Mouse (Mus musculus) heart, embryonic 11.5 days (tissue): ENCODE data around the gene Sdk2. TPM values are rescaled to one million over a fixed set of nuclear protein-coding genes. Genes with fewer than 3 reads are reported as not detected.
A peak's percentile ranks its signal among the peaks of the same experiment; 100 is the strongest.

Source experiments
- ATAC-seq: fragments of 200-750 bp; cut with Nextera tagmentation; replicated peaks from 2 replicates; pipeline ENCODE4 v1.8.0; 2017; ENCODE audit warnings: moderate library complexity; ENCODE audit not compliant: insufficient number of reproducible peaks, low FRiP score, low TSS enrichment
- H3K27ac ChIP-seq: fragments of 300-500 bp; sonication (generic); 2 replicates; pipeline ENCODE4 v1.5.1; 2014; ENCODE audit warnings: mild to moderate bottlenecking, low read depth, low read length
- H3K27me3 ChIP-seq: fragments of 300-500 bp; sonication (generic); 2 replicates; pipeline ENCODE4 v1.6.1; 2014; ENCODE audit warnings: mild to moderate bottlenecking, low read length, mixed read lengths; ENCODE audit not compliant: control insufficient read depth, insufficient read depth
- H3K36me3 ChIP-seq: fragments of 300-500 bp; sonication (generic); 2 replicates; pipeline ENCODE4 v1.6.1; 2014; ENCODE audit warnings: mild to moderate bottlenecking, low read length, moderate library complexity, mixed read lengths; ENCODE audit not compliant: control insufficient read depth, insufficient read depth
- H3K4me1 ChIP-seq: fragments of 300-500 bp; sonication (generic); 2 replicates; pipeline ENCODE4 v1.6.1; 2014; ENCODE audit warnings: low read length; ENCODE audit not compliant: control insufficient read depth, insufficient read depth
- H3K4me2 ChIP-seq: fragments of 300-500 bp; sonication (generic); 2 replicates; pipeline ENCODE4 v1.6.1; 2014; ENCODE audit warnings: mild to moderate bottlenecking, moderate library complexity
- H3K4me3 ChIP-seq: fragments of 300-500 bp; sonication (generic); 2 replicates; pipeline ENCODE4 v1.5.1; 2014; ENCODE audit warnings: low read depth, low read length
- H3K9ac ChIP-seq: fragments of 300-500 bp; sonication (generic); 2 replicates; pipeline ENCODE4 v1.6.1; 2014; ENCODE audit warnings: mild to moderate bottlenecking, low read depth, low read length, moderate library complexity
- H3K9me3 ChIP-seq: fragments of 300-500 bp; sonication (generic); replicated peaks from 2 replicates; pipeline ENCODE4 v1.6.1; 2016; ENCODE audit warnings: low read length; ENCODE audit not compliant: control insufficient read depth
- WGBS: fragments of 180-500 bp; shearing (Covaris S2); extraction: QIAGEN DNeasy Blood & Tissue Kit; methylation state at CpG from one replicate; pipeline ENCODE4 v1.1.7; 2014; ENCODE audit not compliant: insufficient replicate concordance; 5-methylcytosine and 5-hydroxymethylcytosine counted together
- polyA plus RNA-seq: library from polyadenylated mRNA; unstranded; fragments of >200 nt; fragmentation: Nextera tagmentation; extraction: Ambion mirVana; gene quantifications from 2 replicates; pipeline ENCODE4 v1.2.1, GENCODE M21; 2014

The Sdk2 gene
- polyA plus RNA-seq, 1 experiment from 2014 or later: 1.9 TPM

DNA sequence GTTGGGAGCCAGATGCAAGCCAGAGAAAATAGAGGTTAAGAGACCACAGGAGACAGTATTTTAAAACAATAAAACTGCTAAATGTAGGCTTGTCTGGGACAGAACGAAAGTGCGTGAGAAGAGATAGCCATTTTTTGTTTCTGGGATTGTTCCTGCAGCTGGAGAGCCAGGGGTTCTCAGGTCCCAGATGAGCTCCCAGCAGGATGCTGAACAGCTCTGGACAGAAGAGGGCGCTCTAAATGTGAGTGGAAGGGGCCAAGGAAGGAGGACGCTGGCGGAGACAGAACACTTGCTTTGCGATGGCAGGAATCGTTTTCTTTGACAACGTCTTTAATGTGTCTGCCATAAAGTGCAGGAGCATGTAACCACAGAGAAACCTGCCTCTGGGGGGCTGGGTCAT, 5.2 kb upstream of the Sdk2 start:
- Histone ChIP-seq H3K4me2 (peak overlapping the region; percentile 34), H3K36me3 (no peaks in the 10 kb centered on the region), H3K4me1 (peaks cover 3% of the 10 kb centered on the region; the same call in 1 of the 2 replicates), H3K27me3 (peaks cover 9% of the 10 kb centered on the region), H3K4me3 (no peak overlapping the region), H3K27ac (no peak overlapping the region), H3K9ac (no peak overlapping the region), H3K9me3 (0 out of 2 replicates have a peak, but pooled peaks cover 2% of the 10 kb centered on the region)
- WGBS: 25% methylated on average over 8 of the region's 8 CpGs
- ATAC-seq: no peak

DNA sequence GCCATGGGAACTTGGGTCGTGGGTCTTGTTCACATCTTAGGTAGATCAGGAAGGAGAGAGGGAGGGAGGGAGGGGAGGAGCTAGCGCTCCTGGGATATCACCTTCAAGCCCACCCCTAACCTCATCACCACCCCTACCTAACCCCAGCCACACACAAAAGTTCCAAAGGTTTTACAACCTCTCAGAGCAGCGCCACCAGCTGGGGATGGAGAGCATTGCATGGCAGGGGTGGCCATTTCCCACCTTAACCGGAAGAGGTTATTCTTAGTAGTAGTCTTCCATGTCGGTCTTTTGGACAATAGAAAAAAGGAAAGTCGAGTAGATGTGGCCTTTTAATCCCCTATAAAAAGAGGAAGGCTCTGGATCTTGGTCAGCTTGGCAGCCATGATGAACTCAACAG, 4.0 kb upstream of the Sdk2 start:
- Histone ChIP-seq H3K4me3 (no peak overlapping the region), H3K36me3 (no peaks in the 10 kb centered on the region), H3K4me1 (peaks cover 4% of the 10 kb centered on the region; the same call in 1 of the 2 replicates), H3K9ac (no peak overlapping the region), H3K4me2 (no peak overlapping the region), H3K27me3 (peaks cover 12% of the 10 kb centered on the region), H3K9me3 (0 out of 2 replicates have a peak, but pooled peaks cover 2% of the 10 kb centered on the region), H3K27ac (no peak overlapping the region)
- WGBS: 62% methylated on average over 6 of the region's 6 CpGs
- ATAC-seq: no peak

GRCm38 (mm10) chr11:114070131-114070530, 3.3 kb upstream of the Sdk2 start:
- Histone ChIP-seq H3K4me1 (peaks cover 6% of the 10 kb centered on the region; the same call in 1 of the 2 replicates), H3K4me2 (no peak overlapping the region), H3K27ac (no peak overlapping the region), H3K9me3 (no peaks in the 10 kb centered on the region), H3K27me3 (peaks cover 13% of the 10 kb centered on the region), H3K9ac (no peak overlapping the region), H3K36me3 (no peaks in the 10 kb centered on the region), H3K4me3 (no peak overlapping the region)
- ATAC-seq: no peak
- 72% methylated on average over 8 of the region's 8 CpGs for WGBS

DNA sequence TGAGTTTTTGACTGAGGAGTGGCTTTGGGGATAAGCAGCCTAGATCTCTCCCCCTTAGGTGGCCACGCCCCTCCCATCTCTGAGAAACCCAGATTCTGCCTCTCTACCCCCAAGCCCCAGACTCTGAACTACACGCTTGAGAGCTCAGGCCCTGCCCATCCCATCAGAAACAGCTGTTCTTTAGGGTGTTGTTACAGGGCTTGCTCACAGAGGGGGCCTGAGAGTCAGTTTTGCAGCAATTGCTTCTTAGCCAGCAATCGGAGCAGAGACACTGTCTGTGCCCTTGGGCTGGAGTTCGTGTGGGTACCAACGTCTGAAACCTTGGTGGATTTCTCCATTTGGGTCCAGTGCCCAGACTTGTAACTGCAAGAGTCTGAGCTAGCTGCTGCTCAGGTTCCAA, 1.5 kb upstream of the Sdk2 start:
- H3K4me2 ChIP-seq: no peak overlapping the region; the same call in 1 of the 2 replicates
- H3K27ac ChIP-seq: 0 out of 2 replicates have a peak overlapping the region, but pooled peaks have one; percentile 29
- H3K9ac ChIP-seq: no peak overlapping the region
- 3% methylated on average over 5 of the region's 5 CpGs for WGBS
- no peaks in the 10 kb centered on the region for H3K36me3 ChIP-seq
- no peaks in the 10 kb centered on the region for H3K9me3 ChIP-seq
- no peak overlapping the region for H3K4me3 ChIP-seq
- peaks cover 26% of the 10 kb centered on the region for H3K27me3 ChIP-seq
- ATAC-seq: no peak; the same call in 1 of the 2 replicates
- H3K4me1 ChIP-seq: peaks cover 11% of the 10 kb centered on the region

GRCm38 (mm10) chr11:114066098-114066950, 522 bp downstream of the Sdk2 start:
- 0 out of 2 replicates have a peak, but pooled peaks have one; percentile 3 for ATAC-seq
- peaks cover 29% of the 10 kb centered on the region for H3K27me3 ChIP-seq
- H3K4me1 ChIP-seq: peaks cover 17% of the 10 kb centered on the region
- under 1% methylated on average over 88 of the region's 90 CpGs for WGBS
- H3K9ac ChIP-seq: peak overlapping the region; percentile 73
- peak overlapping the region; percentile 76 for H3K27ac ChIP-seq
- H3K4me2 ChIP-seq: peak overlapping the region; percentile 99
- H3K9me3 ChIP-seq: no peaks in the 10 kb centered on the region
- no peaks in the 10 kb centered on the region for H3K36me3 ChIP-seq
- peak overlapping the region; percentile 67 for H3K4me3 ChIP-seq

DNA sequence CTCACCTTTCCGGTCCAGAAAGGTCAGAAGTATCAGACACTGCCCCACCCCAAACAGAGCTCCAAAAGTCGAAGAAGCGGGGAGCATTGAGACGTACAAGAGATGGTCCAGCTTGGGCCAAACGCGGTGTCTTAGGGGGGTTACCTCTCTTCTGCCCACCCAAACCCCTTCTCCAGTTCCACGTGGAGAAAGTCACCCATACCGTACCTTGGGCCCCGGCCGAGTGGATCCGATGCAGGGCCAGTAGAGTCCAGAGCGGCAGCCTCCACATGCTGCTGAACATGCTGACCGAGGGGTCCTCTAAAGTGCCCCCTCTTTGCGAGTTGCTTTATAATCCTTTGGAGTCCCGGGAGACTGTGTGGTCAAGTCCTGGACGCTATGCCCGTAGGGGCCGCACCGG, 1.2 kb downstream of the Sdk2 start:
- Histone ChIP-seq H3K27me3 (peaks cover 29% of the 10 kb centered on the region), H3K4me3 (peak overlapping the region; percentile 67), H3K9me3 (no peaks in the 10 kb centered on the region), H3K36me3 (no peaks in the 10 kb centered on the region), H3K9ac (peak overlapping the region; percentile 73), H3K4me2 (peak overlapping the region; percentile 99), H3K27ac (no peak overlapping the region), H3K4me1 (peaks cover 19% of the 10 kb centered on the region)
- no peak for ATAC-seq
- 3% methylated on average over 19 of the region's 19 CpGs for WGBS

DNA sequence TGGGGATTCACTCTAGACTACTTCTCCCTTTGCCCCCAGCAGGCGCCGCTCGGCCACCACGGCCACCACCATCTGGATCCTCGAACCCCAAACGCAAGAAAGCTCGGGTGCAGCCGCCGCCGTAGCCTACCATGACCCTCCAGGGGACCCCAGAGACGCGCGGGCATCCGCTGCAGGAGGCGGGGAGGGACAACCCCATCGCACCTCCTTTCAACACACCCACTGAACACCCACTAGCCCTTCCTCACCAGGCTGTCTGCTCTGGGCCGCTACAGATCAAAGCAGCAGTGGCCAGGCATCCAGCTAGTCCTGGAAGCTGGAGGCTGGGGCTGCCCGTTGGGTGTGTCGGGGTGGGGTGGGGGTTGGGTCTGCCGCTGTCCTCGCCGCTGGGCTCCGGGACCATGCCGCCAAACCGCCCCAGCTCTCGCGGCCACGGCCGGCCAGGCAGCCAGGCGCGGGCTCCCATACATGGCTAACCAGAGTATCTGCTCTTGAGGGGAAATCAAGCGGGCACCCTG, 1.9 kb downstream of the Sdk2 start:
- Histone ChIP-seq H3K4me3 (peak overlapping the region; percentile 67), H3K4me2 (peak overlapping the region; percentile 99), H3K9ac (peak overlapping the region; percentile 73), H3K27ac (no peak overlapping the region), H3K9me3 (no peaks in the 10 kb centered on the region), H3K36me3 (no peaks in the 10 kb centered on the region), H3K27me3 (peaks cover 26% of the 10 kb centered on the region), H3K4me1 (peaks cover 19% of the 10 kb centered on the region)
- 1% methylated on average over 32 of the region's 32 CpGs for WGBS
- ATAC-seq: no peak

GRCm38 (mm10) chr11:114061946-114062345, 4.9 kb downstream of the Sdk2 start:
- Histone ChIP-seq H3K36me3 (no peaks in the 10 kb centered on the region), H3K4me3 (no peak overlapping the region), H3K4me2 (no peak overlapping the region), H3K9ac (no peak overlapping the region), H3K9me3 (no peaks in the 10 kb centered on the region), H3K4me1 (peaks cover 16% of the 10 kb centered on the region), H3K27ac (no peak overlapping the region), H3K27me3 (peaks cover 19% of the 10 kb centered on the region)
- WGBS: 58% methylated on average over 7 of the region's 7 CpGs
- no peak for ATAC-seq
